Mouse (Mus musculus) layer of hippocampus, postnatal 14 days (tissue): ENCODE measurements around the gene Erc2. TPM values are rescaled to one million over a fixed set of nuclear protein-coding genes. Genes with fewer than 3 reads are reported as not detected.
A peak's percentile ranks its signal among the peaks of the same experiment; 100 is the strongest.
"Not testable (repeated sequence)": the region's sequence is repeated elsewhere in the genome, so short reads cannot be mapped to it uniquely, and the experiment has no call there.

Experiments used
- DNase-seq, 2 experiments: peaks; one replicate each; pipeline ENCODE4 v3.0.0; 2021 to 2022; ENCODE audit warnings: low spot score in 2 of 2, mixed read lengths in 1 of 2
- long read RNA-seq, 2 experiments: library from polyadenylated mRNA; stranded (forward); transcript quantifications; one replicate each; pipeline ENCODE4 v2.0.0; 2021
- total RNA-seq, 2 experiments: library from RNA; stranded (reverse); gene quantifications; 2 replicates each; pipeline ENCODE4 v1.2.3; 2021

Gene Erc2
- total RNA-seq, result 100 to 1,000 TPM; 252 to 266 TPM
- long read RNA-seq, experiment 1, partial matches to known transcripts, result 14 of 52 reads
- long read RNA-seq, experiment 1, other reads (novel, unspliced or antisense), result 36 of 52 reads
- long read RNA-seq, experiment 2, partial matches to known transcripts, result 27 of 56 reads
- long read RNA-seq, experiment 2, other reads (novel, unspliced or antisense), result 27 of 56 reads

GRCm38 (mm10) chr14:27622176-27622922, at the start of gene Erc2:
TSS of gene Erc2 (plus strand) at chr14:27622428.
- DNase-seq, result peak; percentile 81 to 84

GRCm38 (mm10) chr14:27578443-27578842, 43.8 kb upstream of the Erc2 start:
- no peak for DNase-seq

GRCm38 (mm10) chr14:27589616-27590015, 32.6 kb upstream of the Erc2 start:
- DNase-seq, result not testable (repeated sequence)

- no peak for DNase-seq
Observed at GRCm38 (mm10) chr14:27592163-27592562, 30.1 kb upstream of the Erc2 start.

- DNase-seq, result peak; percentile 45 to 61
Observed at GRCm38 (mm10) chr14:27596265-27596664, 26.0 kb upstream of the Erc2 start.

- DNase-seq, result no peak
Observed at GRCm38 (mm10) chr14:27602136-27602535, 20.1 kb upstream of the Erc2 start.

GRCm38 (mm10) chr14:27607419-27607818, 14.8 kb upstream of the Erc2 start:
- no peak for DNase-seq

- no peak for DNase-seq
Observed at GRCm38 (mm10) chr14:27613766-27614165, 8.5 kb upstream of the Erc2 start.

- DNase-seq, result no peak
Observed at GRCm38 (mm10) chr14:27617286-27617685, 4.9 kb upstream of the Erc2 start.

GRCm38 (mm10) chr14:27621576-27621975, 652 bp upstream of the Erc2 start:
- DNase-seq, result no peak

- no peak for DNase-seq
Observed at GRCm38 (mm10) chr14:27622923-27623219, 643 bp downstream of the Erc2 start.

GRCm38 (mm10) chr14:27623368-27623767, 1.1 kb downstream of the Erc2 start:
- DNase-seq, result peak; percentile 68 to 88

- DNase-seq, result no peak
Observed at GRCm38 (mm10) chr14:27628701-27629100, 6.5 kb downstream of the Erc2 start.

- no peak for DNase-seq
Observed at GRCm38 (mm10) chr14:27629369-27630012, 7.3 kb downstream of the Erc2 start.

- no peak for DNase-seq
Observed at GRCm38 (mm10) chr14:27630973-27631640, 8.9 kb downstream of the Erc2 start.

GRCm38 (mm10) chr14:27634761-27635160, 12.5 kb downstream of the Erc2 start:
- DNase-seq, result no peak

GRCm38 (mm10) chr14:27636556-27636955, 14.3 kb downstream of the Erc2 start:
- DNase-seq, result no peak

- DNase-seq, result no peak
Observed at GRCm38 (mm10) chr14:27641382-27641781, 19.2 kb downstream of the Erc2 start.

GRCm38 (mm10) chr14:27642981-27643380, 20.8 kb downstream of the Erc2 start:
- no peak for DNase-seq

GRCm38 (mm10) chr14:27654670-27655069, 32.4 kb downstream of the Erc2 start:
- no peak for DNase-seq

GRCm38 (mm10) chr14:27658616-27659015, 36.4 kb downstream of the Erc2 start:
- DNase-seq, result no peak

- no peak for DNase-seq
Observed at GRCm38 (mm10) chr14:27661466-27661865, 39.2 kb downstream of the Erc2 start.
